Mouse (Mus musculus): ENCODE results near the gene Rnls.

DNA sequence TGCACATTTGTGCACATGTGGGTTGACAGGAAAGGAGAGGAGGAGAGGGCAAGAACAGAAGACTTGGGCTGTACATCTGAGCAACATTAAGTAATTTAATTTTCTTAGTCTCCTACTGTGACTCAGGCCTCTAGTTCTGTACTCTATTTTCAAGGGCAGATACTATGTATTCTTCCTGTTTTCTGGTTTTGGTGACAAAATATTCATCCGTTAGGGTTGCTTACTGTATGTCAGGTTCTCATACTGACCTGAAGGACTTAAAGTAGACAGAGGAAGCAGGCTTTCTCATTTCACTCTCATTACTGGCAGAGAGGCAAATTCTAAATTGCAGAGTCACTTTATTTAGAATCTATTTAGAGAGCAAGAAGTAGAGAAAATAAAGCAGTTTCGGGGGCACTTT is 186.7 kb downstream of the Rnls start:
- TF ChIP-seq POLR2A (IDR thresholded peaks at IDR 0.05; ENCODE audit: low read depth, low read length) (no peak), CTCF (IDR thresholded peaks at IDR 0.05; ENCODE audit: extremely low read depth, insufficient read depth, insufficient read length, insufficient replicate concordance) (no peak)

Measured in spleen, adult 2 months (tissue).